Mouse (Mus musculus) kidney, adult 8-10 months (tissue): ENCODE measurements at regions not wholly inside any gene's neighbourhood (a gene's known extent, or its start where the extent isn't known, plus 50 kb on each side); places are given as distances from the start of the nearest gene placed in this dataset.
"Not testable (repeated sequence)": the region's sequence is repeated elsewhere in the genome, so short reads cannot be mapped to it uniquely, and the experiment has no call there.

Experiments
- DNase-seq, 2 experiments: peaks; one replicate each; pipeline ENCODE4 v3.0.0; 2022

DNA sequence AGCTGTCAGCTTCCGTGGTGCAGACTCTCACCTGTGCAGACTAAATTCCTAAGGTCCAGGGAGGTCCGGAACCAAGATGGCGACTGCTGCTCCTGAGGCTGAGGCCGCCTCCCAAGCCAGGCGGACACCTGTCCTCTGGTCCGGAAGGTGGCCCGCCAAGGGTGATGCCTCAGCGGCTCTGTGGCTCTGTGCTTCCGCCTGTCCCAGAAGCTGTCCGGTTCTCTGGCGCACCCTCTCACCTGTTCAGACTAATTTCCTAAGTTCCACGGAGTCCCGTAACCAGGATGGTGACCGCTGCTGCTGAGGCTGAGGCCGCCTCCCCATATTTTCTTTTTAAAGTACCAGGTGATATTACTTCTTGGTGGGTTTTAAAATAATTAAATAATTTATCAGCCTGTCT is 65.4 kb upstream of the B3galnt2 start:
- DNase-seq: not testable (repeated sequence)

GRCm38 (mm10) chr13:13889297-13890120 is 64.8 kb upstream of the B3galnt2 start:
- peak; percentile 97 for DNase-seq

- DNase-seq: not testable (repeated sequence)
Observed at GRCm38 (mm10) chr13:13902186-13902585, 52.1 kb upstream of the B3galnt2 start.
